Mouse (Mus musculus): ENCODE data around the gene Npc1l1. TPM values are rescaled to one million over a fixed set of nuclear protein-coding genes. Genes with fewer than 3 reads are reported as not detected.

Npc1l1 gene
- polyA plus RNA-seq, 2 experiments = 0.08 to 0.11 TPM

GRCm38 (mm10) chr11:6177781-6178420 lies 52.0 kb downstream of the Npc1l1 start:
- Histone ChIP-seq H3K9me3 (ENCODE audit: control insufficient read depth, low read length) (no peaks in the 10 kb centered on the region), H3K4me3 (ENCODE audit: insufficient read depth in 1 of 2, low read depth in 2 of 2, low read length in 2 of 2) (no peak overlapping the region), H3K9ac (replicated peaks) (no peak overlapping the region), H3K27ac (no peak overlapping the region), H3K27me3 (ENCODE audit: control insufficient read depth, insufficient read depth, low read length) (no peaks in the 10 kb centered on the region), H3K4me2 (ENCODE audit: low read depth) (no peak overlapping the region), H3K36me3 (replicated peaks; ENCODE audit: control insufficient read depth, insufficient read depth, low read depth) (no peaks in the 10 kb centered on the region), H3K4me1 (replicated peaks; ENCODE audit: control insufficient read depth in 2 of 2, insufficient read depth in 2 of 2, low read length in 1 of 2) (peaks cover 3 to 22% of the 10 kb centered on the region in 2 experiments; a peak in 2 of 4 replicates)
- 75% methylated on average over 8 of the region's 8 CpGs for WGBS (ENCODE audit: insufficient replicate concordance)
- DNase-seq (ENCODE audit: low read depth in 3 of 3, low spot score in 3 of 3) (no peak), ATAC-seq (ENCODE audit: insufficient read depth) (no peak)
- TF ChIP-seq CTCF (IDR thresholded peaks at IDR 0.05; ENCODE audit: low read depth) = no peak
- TF ChIP-seq EP300 (IDR thresholded peaks at IDR 0.05; ENCODE audit: low read depth) = no peak

- no peak for DNase-seq (ENCODE audit: low read depth in 3 of 3, low spot score in 3 of 3)
- no peaks in the 10 kb centered on the region for H3K36me3 ChIP-seq (replicated peaks; ENCODE audit: control insufficient read depth, insufficient read depth, low read depth)
- H3K9ac ChIP-seq (replicated peaks) = no peak overlapping the region
- H3K4me3 ChIP-seq (ENCODE audit: insufficient read depth in 1 of 2, low read depth in 2 of 2, low read length in 2 of 2) = no peak overlapping the region
- no peak overlapping the region for H3K4me2 ChIP-seq (ENCODE audit: low read depth)
- H3K9me3 ChIP-seq (ENCODE audit: control insufficient read depth, low read length) = no peaks in the 10 kb centered on the region
- no peak overlapping the region for H3K27ac ChIP-seq
- 41% methylated on average over 1 of the region's 1 CpGs for WGBS (ENCODE audit: insufficient replicate concordance)
- ATAC-seq (ENCODE audit: insufficient read depth) = no peak
- peaks cover 3 to 20% of the 10 kb centered on the region in 2 experiments; a peak in 2 of 4 replicates for H3K4me1 ChIP-seq (replicated peaks; ENCODE audit: control insufficient read depth in 2 of 2, insufficient read depth in 2 of 2, low read length in 1 of 2)
- no peaks in the 10 kb centered on the region for H3K27me3 ChIP-seq (ENCODE audit: control insufficient read depth, insufficient read depth, low read length)
- no peak for TF ChIP-seq EP300 (IDR thresholded peaks at IDR 0.05; ENCODE audit: low read depth)
- TF ChIP-seq CTCF (IDR thresholded peaks at IDR 0.05; ENCODE audit: low read depth) = no peak
Observed at GRCm38 (mm10) chr11:6175506-6175905, 54.4 kb downstream of the Npc1l1 start.

- WGBS (ENCODE audit: insufficient replicate concordance) = 26% methylated on average over 7 of the region's 7 CpGs
- no peak overlapping the region for H3K4me2 ChIP-seq (ENCODE audit: low read depth)
- TF ChIP-seq EP300 (IDR thresholded peaks at IDR 0.05; ENCODE audit: low read depth) (no peak), CTCF (IDR thresholded peaks at IDR 0.05; ENCODE audit: low read depth) (no peak)
- no peak overlapping the region for H3K27ac ChIP-seq
- no peaks in the 10 kb centered on the region for H3K36me3 ChIP-seq (replicated peaks; ENCODE audit: control insufficient read depth, insufficient read depth, low read depth)
- no peaks in the 10 kb centered on the region for H3K9me3 ChIP-seq (ENCODE audit: control insufficient read depth, low read length)
- peaks cover 3 to 18% of the 10 kb centered on the region in 2 experiments; a peak in 2 of 4 replicates for H3K4me1 ChIP-seq (replicated peaks; ENCODE audit: control insufficient read depth in 2 of 2, insufficient read depth in 2 of 2, low read length in 1 of 2)
- ATAC-seq (ENCODE audit: insufficient read depth) (no peak), DNase-seq (ENCODE audit: low read depth in 3 of 3, low spot score in 3 of 3) (no peak)
- H3K4me3 ChIP-seq (ENCODE audit: insufficient read depth in 1 of 2, low read depth in 2 of 2, low read length in 2 of 2) = no peak overlapping the region
- no peak overlapping the region for H3K9ac ChIP-seq (replicated peaks)
- no peaks in the 10 kb centered on the region for H3K27me3 ChIP-seq (ENCODE audit: control insufficient read depth, insufficient read depth, low read length)
Observed at GRCm38 (mm10) chr11:6174719-6175118, 55.2 kb downstream of the Npc1l1 start.

GRCm38 (mm10) chr11:6169041-6169663 lies 60.8 kb downstream of the Npc1l1 start:
- H3K27ac ChIP-seq = no peak overlapping the region
- H3K27me3 ChIP-seq (ENCODE audit: control insufficient read depth, insufficient read depth, low read length) = no peaks in the 10 kb centered on the region
- WGBS (ENCODE audit: insufficient replicate concordance) = 28% methylated on average over 2 of the region's 2 CpGs
- no peak overlapping the region for H3K9ac ChIP-seq (replicated peaks)
- H3K9me3 ChIP-seq (ENCODE audit: control insufficient read depth, low read length) = no peaks in the 10 kb centered on the region
- no peak for DNase-seq (ENCODE audit: low read depth in 3 of 3, low spot score in 3 of 3)
- no peak overlapping the region for H3K4me3 ChIP-seq (ENCODE audit: insufficient read depth in 1 of 2, low read depth in 2 of 2, low read length in 2 of 2)
- H3K4me2 ChIP-seq (ENCODE audit: low read depth) = no peak overlapping the region
- no peaks in the 10 kb centered on the region for H3K36me3 ChIP-seq (replicated peaks; ENCODE audit: control insufficient read depth, insufficient read depth, low read depth)
- TF ChIP-seq EP300 (IDR thresholded peaks at IDR 0.05; ENCODE audit: low read depth) (no peak), CTCF (IDR thresholded peaks at IDR 0.05; ENCODE audit: low read depth) (no peak)
- no peak for ATAC-seq (ENCODE audit: insufficient read depth)
- peaks cover 0 to 13% of the 10 kb centered on the region in 2 experiments; a peak in 2 of 4 replicates for H3K4me1 ChIP-seq (replicated peaks; ENCODE audit: control insufficient read depth in 2 of 2, insufficient read depth in 2 of 2, low read length in 1 of 2)

- H3K9me3 ChIP-seq (ENCODE audit: control insufficient read depth, low read length) = no peaks in the 10 kb centered on the region
- no peak overlapping the region for H3K9ac ChIP-seq (replicated peaks)
- H3K27ac ChIP-seq = no peak overlapping the region
- H3K27me3 ChIP-seq (ENCODE audit: control insufficient read depth, insufficient read depth, low read length) = no peaks in the 10 kb centered on the region
- H3K4me1 ChIP-seq (replicated peaks; ENCODE audit: control insufficient read depth in 2 of 2, insufficient read depth in 2 of 2, low read length in 1 of 2) = peaks cover 0 to 13% of the 10 kb centered on the region in 2 experiments; a peak in 2 of 4 replicates
- no peak overlapping the region for H3K4me3 ChIP-seq (ENCODE audit: insufficient read depth in 1 of 2, low read depth in 2 of 2, low read length in 2 of 2)
- DNase-seq (ENCODE audit: low read depth in 3 of 3, low spot score in 3 of 3) (no peak), ATAC-seq (ENCODE audit: insufficient read depth) (no peak)
- no peaks in the 10 kb centered on the region for H3K36me3 ChIP-seq (replicated peaks; ENCODE audit: control insufficient read depth, insufficient read depth, low read depth)
- TF ChIP-seq CTCF (IDR thresholded peaks at IDR 0.05; ENCODE audit: low read depth) (no peak), EP300 (IDR thresholded peaks at IDR 0.05; ENCODE audit: low read depth) (no peak)
- no peak overlapping the region for H3K4me2 ChIP-seq (ENCODE audit: low read depth)
- WGBS (ENCODE audit: insufficient replicate concordance) = 80% methylated on average over 12 of the region's 12 CpGs
Observed at GRCm38 (mm10) chr11:6166351-6166750, 63.6 kb downstream of the Npc1l1 start.
